Mouse (Mus musculus) embryonic facial prominence, embryonic 10.5 days (tissue): ENCODE data around the gene Tab1. TPM values are rescaled to one million over a fixed set of nuclear protein-coding genes. Genes with fewer than 3 reads are reported as not detected.
A peak's percentile ranks its signal among the peaks of the same experiment; 100 is the strongest.

ENCODE experiments used
- DNase-seq: peaks from one replicate; pipeline ENCODE4 v3.0.0-alpha.2; 2017; ENCODE audit warnings: low spot score
- H3K27ac ChIP-seq: fragments of 300-500 bp; sonication (generic); replicated peaks from 2 replicates; pipeline ENCODE4 v1.5.1; 2016; ENCODE audit warnings: mild to moderate bottlenecking
- H3K27me3 ChIP-seq: fragments of 300-500 bp; sonication (generic); replicated peaks from 2 replicates; pipeline ENCODE4 v1.6.1; 2016; ENCODE audit warnings: low read depth, mild to moderate bottlenecking; ENCODE audit not compliant: poor library complexity, severe bottlenecking
- H3K36me3 ChIP-seq: fragments of 300-500 bp; sonication (generic); replicated peaks from 2 replicates; pipeline ENCODE4 v1.6.1; 2016; ENCODE audit warnings: mild to moderate bottlenecking, moderate library complexity
- H3K4me1 ChIP-seq: fragments of 300-500 bp; sonication (generic); 2 replicates; pipeline ENCODE4 v1.6.1; 2016
- H3K4me3 ChIP-seq: fragments of 300-500 bp; sonication (generic); 2 replicates; pipeline ENCODE4 v1.5.1; 2016; ENCODE audit warnings: mild to moderate bottlenecking, moderate library complexity
- H3K9me3 ChIP-seq: fragments of 300-500 bp; sonication (generic); 2 replicates; pipeline ENCODE4 v1.6.1; 2016; ENCODE audit warnings: mild to moderate bottlenecking
- WGBS: fragments of 180-500 bp; shearing (Covaris S2); methylation state at CpG from one replicate; pipeline ENCODE4 v1.1.7; 2016; 5-methylcytosine and 5-hydroxymethylcytosine counted together
- polyA plus RNA-seq: library from polyadenylated mRNA; unstranded; fragments of >200 nt; fragmentation: Nextera tagmentation; extraction: Ambion mirVana; gene quantifications from 2 replicates; pipeline ENCODE4 v1.2.1, GENCODE M21; 2016

The Tab1 gene
- polyA plus RNA-seq, 1 experiment from 2014 or later, result 45.3 TPM

GRCm38 (mm10) chr15:80096406-80096805 is 36.5 kb upstream of the Tab1 start:
- Histone ChIP-seq H3K27me3 (peaks cover 85% of the 10 kb centered on the region), H3K27ac (peak overlapping the region; percentile 16; the same call in 1 of the 2 replicates), H3K9me3 (no peaks in the 10 kb centered on the region), H3K36me3 (no peaks in the 10 kb centered on the region), H3K4me1 (peaks cover 51% of the 10 kb centered on the region), H3K4me3 (no peak overlapping the region)
- no peak for DNase-seq
- 69% methylated on average over 10 of the region's 10 CpGs for WGBS

- Histone ChIP-seq H3K4me1 (peaks cover 46% of the 10 kb centered on the region), H3K4me3 (peak overlapping the region; percentile 34), H3K36me3 (no peaks in the 10 kb centered on the region), H3K27ac (peak overlapping the region; percentile 16; the same call in 1 of the 2 replicates), H3K9me3 (no peaks in the 10 kb centered on the region), H3K27me3 (peaks cover 82% of the 10 kb centered on the region)
- peak; percentile 69 for DNase-seq
- WGBS, result 26% methylated on average over 20 of the region's 20 CpGs
Observed at GRCm38 (mm10) chr15:80096946-80097881, 35.7 kb upstream of the Tab1 start.

DNA sequence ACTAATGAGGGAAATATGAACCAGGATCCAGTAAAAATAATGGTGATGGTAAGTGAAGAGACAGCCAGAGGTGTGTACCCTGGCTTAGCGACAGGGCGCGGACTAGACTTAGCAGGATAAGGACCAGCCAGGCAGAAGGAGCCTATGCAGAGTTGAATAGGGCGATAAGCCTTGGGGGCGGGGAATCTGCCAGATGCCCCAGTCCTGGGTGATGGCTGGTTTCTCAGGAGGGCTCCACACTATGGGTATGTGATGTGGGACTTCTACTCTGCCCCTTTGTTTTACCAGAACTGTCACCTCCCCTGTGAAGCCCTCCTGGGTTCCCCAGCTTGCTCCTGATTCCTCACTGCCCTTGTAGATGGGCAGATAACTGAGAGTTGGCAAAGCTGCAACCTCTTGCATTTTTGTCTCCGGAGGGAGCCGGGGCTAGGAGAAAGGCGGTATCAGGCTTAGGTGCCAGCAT is 34.9 kb upstream of the Tab1 start:
- H3K9me3 ChIP-seq, result no peaks in the 10 kb centered on the region
- DNase-seq, result no peak
- H3K27ac ChIP-seq, result no peak overlapping the region
- WGBS, result 31% methylated on average over 8 of the region's 8 CpGs
- no peaks in the 10 kb centered on the region for H3K36me3 ChIP-seq
- H3K4me1 ChIP-seq, result peaks cover 39% of the 10 kb centered on the region
- peaks cover 76% of the 10 kb centered on the region for H3K27me3 ChIP-seq
- H3K4me3 ChIP-seq, result no peak overlapping the region

GRCm38 (mm10) chr15:80098809-80099208 is 34.1 kb upstream of the Tab1 start:
- H3K27ac ChIP-seq, result no peak overlapping the region
- DNase-seq, result no peak
- H3K36me3 ChIP-seq, result no peaks in the 10 kb centered on the region
- H3K4me1 ChIP-seq, result peaks cover 44% of the 10 kb centered on the region
- H3K4me3 ChIP-seq, result no peak overlapping the region
- 38% methylated on average over 9 of the region's 9 CpGs for WGBS
- H3K9me3 ChIP-seq, result no peaks in the 10 kb centered on the region
- H3K27me3 ChIP-seq, result peaks cover 68% of the 10 kb centered on the region

DNA sequence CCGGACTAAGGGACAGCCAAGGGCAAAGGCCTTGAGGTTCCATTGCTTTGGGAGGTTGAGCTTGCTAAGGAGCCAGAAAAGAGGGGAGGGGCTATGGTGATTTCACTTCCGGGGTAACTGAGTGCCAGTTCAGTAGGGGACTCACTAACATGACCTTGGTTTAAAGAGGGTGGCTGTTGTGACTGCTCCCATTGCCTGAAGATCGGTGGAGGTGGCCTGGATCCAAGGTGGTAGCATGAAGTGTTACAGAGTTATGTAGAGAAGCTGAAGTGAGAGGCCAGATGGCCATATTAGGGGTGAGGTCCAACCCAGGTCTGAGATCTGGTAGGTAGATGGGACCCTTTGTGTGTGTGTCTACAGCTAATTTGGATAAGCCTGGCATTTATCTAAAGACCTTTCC is 33.5 kb upstream of the Tab1 start:
- no peak for DNase-seq
- Histone ChIP-seq H3K27ac (no peak overlapping the region), H3K4me1 (peaks cover 44% of the 10 kb centered on the region), H3K9me3 (no peaks in the 10 kb centered on the region), H3K27me3 (peaks cover 62% of the 10 kb centered on the region), H3K36me3 (no peaks in the 10 kb centered on the region), H3K4me3 (no peak overlapping the region)
- 75% methylated on average over 3 of the region's 3 CpGs for WGBS

- WGBS, result 77% methylated on average over 3 of the region's 3 CpGs
- no peak for DNase-seq
- peaks cover 51% of the 10 kb centered on the region for H3K4me1 ChIP-seq
- no peak overlapping the region for H3K27ac ChIP-seq
- peaks cover 62% of the 10 kb centered on the region for H3K27me3 ChIP-seq
- H3K9me3 ChIP-seq, result no peaks in the 10 kb centered on the region
- H3K4me3 ChIP-seq, result no peak overlapping the region
- H3K36me3 ChIP-seq, result no peaks in the 10 kb centered on the region
Observed at GRCm38 (mm10) chr15:80100196-80100595, 32.7 kb upstream of the Tab1 start.

GRCm38 (mm10) chr15:80100871-80101270 is 32.1 kb upstream of the Tab1 start:
- no peak overlapping the region for H3K27ac ChIP-seq
- H3K4me3 ChIP-seq, result no peak overlapping the region
- H3K27me3 ChIP-seq, result peaks cover 56% of the 10 kb centered on the region
- WGBS, result 87% methylated on average over 10 of the region's 10 CpGs
- DNase-seq, result no peak
- H3K36me3 ChIP-seq, result no peaks in the 10 kb centered on the region
- no peaks in the 10 kb centered on the region for H3K9me3 ChIP-seq
- H3K4me1 ChIP-seq, result peaks cover 55% of the 10 kb centered on the region

DNA sequence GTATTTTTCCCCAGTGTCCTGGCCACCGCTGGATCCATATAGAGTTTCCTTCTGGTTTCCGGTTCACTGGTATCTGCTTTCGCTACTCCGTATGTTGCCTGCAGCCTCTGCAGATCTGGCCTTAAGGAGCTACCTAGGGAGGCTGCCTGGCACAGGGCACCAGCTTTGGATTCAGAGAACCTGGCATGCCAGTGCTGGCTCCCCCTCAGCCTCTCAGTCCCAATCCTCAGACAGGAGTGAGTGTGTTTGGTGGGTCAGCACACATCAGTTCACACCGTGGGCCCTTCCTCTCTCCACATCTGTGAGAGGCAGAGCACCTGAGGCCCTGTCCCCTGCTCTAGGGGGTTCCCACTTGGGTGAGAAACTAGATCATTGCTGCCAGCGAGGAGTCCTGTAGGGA is 31.4 kb upstream of the Tab1 start:
- no peak for DNase-seq
- H3K36me3 ChIP-seq, result no peaks in the 10 kb centered on the region
- H3K4me1 ChIP-seq, result peaks cover 54% of the 10 kb centered on the region
- H3K4me3 ChIP-seq, result no peak overlapping the region
- no peaks in the 10 kb centered on the region for H3K9me3 ChIP-seq
- no peak overlapping the region for H3K27ac ChIP-seq
- H3K27me3 ChIP-seq, result peaks cover 49% of the 10 kb centered on the region
- WGBS, result 78% methylated on average over 6 of the region's 6 CpGs

- H3K4me3 ChIP-seq, result no peak overlapping the region
- H3K27me3 ChIP-seq, result peaks cover 39% of the 10 kb centered on the region
- H3K36me3 ChIP-seq, result no peaks in the 10 kb centered on the region
- H3K4me1 ChIP-seq, result peaks cover 44% of the 10 kb centered on the region
- DNase-seq, result no peak
- 82% methylated on average over 6 of the region's 6 CpGs for WGBS
- H3K9me3 ChIP-seq, result no peaks in the 10 kb centered on the region
- no peak overlapping the region for H3K27ac ChIP-seq
Observed at GRCm38 (mm10) chr15:80102495-80102894, 30.4 kb upstream of the Tab1 start.

DNA sequence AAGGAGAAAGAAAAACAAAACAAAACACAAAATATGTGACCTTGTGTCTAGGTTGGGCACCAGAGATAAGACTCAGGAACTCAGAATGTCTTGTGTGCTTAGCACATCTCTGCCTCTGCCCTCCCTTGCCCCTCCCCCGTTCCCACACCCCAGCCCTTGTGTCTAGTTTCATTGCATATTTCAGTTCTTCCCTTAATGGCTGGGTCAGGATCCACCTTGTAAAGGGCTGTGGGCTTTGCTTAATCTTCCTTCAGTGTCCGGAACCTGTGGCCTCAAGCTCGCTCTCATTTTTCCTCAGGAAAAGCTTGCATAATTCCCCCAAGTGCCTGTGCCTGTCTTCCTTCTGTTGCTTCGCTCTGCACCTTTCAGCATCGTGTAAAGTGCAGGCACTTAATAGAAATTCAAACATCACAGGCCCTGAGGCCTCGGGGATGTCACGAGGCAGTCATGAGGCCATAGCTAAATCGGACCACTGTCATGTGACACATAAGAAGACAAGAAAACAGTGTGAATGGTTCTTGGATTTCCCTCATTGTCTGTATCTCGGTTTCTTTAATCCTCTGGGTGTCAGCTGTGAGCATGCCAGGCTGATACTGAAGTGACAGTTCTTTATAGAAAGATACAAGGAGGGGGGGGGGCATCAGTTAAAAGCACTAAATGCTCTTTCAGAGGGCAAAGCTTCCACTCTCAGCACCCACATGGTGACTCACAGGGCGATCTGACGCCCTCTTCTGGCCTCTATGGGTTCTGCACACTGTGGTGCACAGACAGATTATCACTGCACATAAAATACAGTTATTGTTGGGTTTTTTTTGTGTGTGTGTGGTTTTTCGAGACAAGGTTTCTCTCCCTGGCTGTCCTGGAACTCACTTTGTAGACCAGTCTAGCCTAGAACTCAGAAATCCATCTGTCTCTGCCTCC is 27.2 kb upstream of the Tab1 start:
- peaks cover 9% of the 10 kb centered on the region; the same call in 1 of the 2 replicates for H3K27me3 ChIP-seq
- no peak for DNase-seq
- no peaks in the 10 kb centered on the region for H3K9me3 ChIP-seq
- H3K36me3 ChIP-seq, result no peaks in the 10 kb centered on the region
- H3K4me1 ChIP-seq, result peaks cover 25% of the 10 kb centered on the region
- no peak overlapping the region for H3K4me3 ChIP-seq
- no peak overlapping the region for H3K27ac ChIP-seq
- WGBS, result 75% methylated on average over 12 of the region's 12 CpGs

DNA sequence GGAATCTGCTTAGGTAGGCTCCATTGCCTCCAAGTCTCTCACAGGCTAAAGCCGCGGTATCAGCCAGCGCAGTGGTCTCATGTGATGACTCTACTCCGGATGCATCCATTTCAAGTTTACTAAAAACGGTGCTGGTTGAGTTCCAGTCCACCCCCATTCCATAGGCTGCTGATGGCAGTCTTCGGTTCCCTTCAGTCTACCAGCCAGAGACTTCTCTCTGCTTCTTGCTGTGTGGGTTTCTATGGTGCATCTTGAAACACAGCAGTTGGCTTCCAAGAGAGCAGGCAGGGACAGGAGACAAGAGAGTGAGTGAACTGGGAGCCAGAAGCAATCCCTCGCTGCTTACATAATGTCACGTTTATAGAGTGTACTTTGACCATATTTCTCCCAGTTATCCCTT is 25.8 kb upstream of the Tab1 start:
- Histone ChIP-seq H3K4me1 (peaks cover 17% of the 10 kb centered on the region), H3K27ac (no peak overlapping the region), H3K27me3 (peaks cover 3% of the 10 kb centered on the region; the same call in 1 of the 2 replicates), H3K9me3 (no peaks in the 10 kb centered on the region), H3K4me3 (no peak overlapping the region), H3K36me3 (no peaks in the 10 kb centered on the region)
- WGBS, result 96% methylated on average over 8 of the region's 8 CpGs
- DNase-seq, result no peak

DNA sequence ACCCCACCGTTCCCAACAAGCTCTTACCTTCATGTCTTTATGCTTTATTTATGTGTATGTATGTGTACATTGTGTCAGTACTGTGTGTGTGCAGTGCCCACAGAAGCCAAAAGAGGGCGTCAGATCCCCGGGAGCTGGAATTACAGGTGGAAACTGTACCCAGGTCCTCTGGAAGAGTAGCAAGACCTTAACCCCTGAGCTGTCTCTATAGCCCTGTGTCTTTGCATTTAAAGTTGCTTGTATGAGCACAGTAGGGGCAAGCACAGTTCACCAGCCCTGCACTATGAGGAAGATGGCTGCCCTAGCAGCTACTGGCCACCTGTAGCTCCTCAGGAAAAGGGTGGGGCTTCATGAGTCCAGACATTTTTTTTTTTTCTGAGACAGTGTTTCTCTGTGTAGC is 25.4 kb upstream of the Tab1 start:
- no peak overlapping the region for H3K27ac ChIP-seq
- 91% methylated on average over 3 of the region's 3 CpGs for WGBS
- DNase-seq, result no peak

More for the DNA sequence above, 25.4 kb upstream of the Tab1 start:
- Histone ChIP-seq H3K27me3 (no peaks in the 10 kb centered on the region; the same call in 1 of the 2 replicates), H3K4me1 (peaks cover 17% of the 10 kb centered on the region), H3K4me3 (no peak overlapping the region), H3K9me3 (no peaks in the 10 kb centered on the region), H3K36me3 (no peaks in the 10 kb centered on the region)
